Mouse (Mus musculus) myocyte (in vitro differentiated cells): ENCODE measurements around the gene Mif. TPM values are rescaled to one million over a fixed set of nuclear protein-coding genes. Genes with fewer than 3 reads are reported as not detected.
"Not testable (repeated sequence)": the region's sequence is repeated elsewhere in the genome, so short reads cannot be mapped to it uniquely, and the experiment has no call there.

Source experiments
- H3K27me3 ChIP-seq: one replicate; pipeline ENCODE4 v1.6.1; 2011; ENCODE audit not compliant: control insufficient read depth, insufficient read depth, insufficient read length
- H3K36me3 ChIP-seq: one replicate; pipeline ENCODE4 v1.6.1; 2011; ENCODE audit not compliant: control insufficient read depth, insufficient read depth
- H3K4me2 ChIP-seq: one replicate; pipeline ENCODE4 v1.6.1; 2011; ENCODE audit warnings: low read depth, control low read depth
- H3K4me3 ChIP-seq: one replicate; pipeline ENCODE4 v1.5.1; 2011; ENCODE audit warnings: mild to moderate bottlenecking, control low read depth, moderate library complexity
- H3K79me2 ChIP-seq: one replicate; pipeline ENCODE4 v1.6.1; 2011; ENCODE audit not compliant: control insufficient read depth, insufficient read depth
- H3ac ChIP-seq: one replicate; pipeline ENCODE4 v1.6.1; 2011; ENCODE audit not compliant: control insufficient read depth, insufficient read length
- CEBPB ChIP-seq: IDR thresholded peaks from 2 replicates; pipeline ENCODE4 v1.6.1; 2011; ENCODE audit warnings: mild to moderate bottlenecking, moderate library complexity; ENCODE audit not compliant: poor library complexity, insufficient read depth, severe bottlenecking
- E2F4 ChIP-seq: IDR thresholded peaks from one replicate; pipeline ENCODE4 v1.6.1; 2011; ENCODE audit warnings: mild to moderate bottlenecking, control low read depth, moderate library complexity; ENCODE audit not compliant: insufficient read depth
- MAX ChIP-seq: IDR thresholded peaks from one replicate; pipeline ENCODE4 v1.6.1; 2011; ENCODE audit warnings: low read depth, mild to moderate bottlenecking, control low read depth
- MYOD1 ChIP-seq, 3 experiments: IDR thresholded peaks; one replicate each; pipeline ENCODE4 v1.6.1; 2011; ENCODE audit warnings: control low read depth in 2 of 3, low read depth in 2 of 3, mild to moderate bottlenecking in 2 of 3, moderate library complexity in 1 of 3; ENCODE audit not compliant: insufficient read length in 2 of 3, control insufficient read depth in 1 of 3
- MYOG ChIP-seq, 3 experiments: IDR thresholded peaks; one replicate each; pipeline ENCODE4 v1.6.1; 2011; ENCODE audit warnings: control low read depth in 2 of 3, low read depth in 2 of 3, mild to moderate bottlenecking in 2 of 3; ENCODE audit not compliant: insufficient read length in 2 of 3, control insufficient read depth in 1 of 3, insufficient read depth in 1 of 3
- POLR2A ChIP-seq: IDR thresholded peaks from one replicate; pipeline ENCODE4 v1.6.1; 2011; ENCODE audit warnings: low read depth, mild to moderate bottlenecking, control low read depth, moderate library complexity; ENCODE audit not compliant: insufficient read length
- POLR2AphosphoS2 ChIP-seq: IDR thresholded peaks from one replicate; pipeline ENCODE4 v1.6.1; 2011; ENCODE audit warnings: low read depth, control low read depth; ENCODE audit not compliant: insufficient read length
- REST ChIP-seq: IDR thresholded peaks from one replicate; pipeline ENCODE4 v1.6.1; 2011; ENCODE audit warnings: mild to moderate bottlenecking, control low read depth, moderate library complexity; ENCODE audit not compliant: insufficient read depth, insufficient read length
- SRF ChIP-seq: IDR thresholded peaks from one replicate; pipeline ENCODE4 v1.6.1; 2011; ENCODE audit warnings: low read depth; ENCODE audit not compliant: control insufficient read depth, insufficient read length
- TCF12 ChIP-seq: IDR thresholded peaks from one replicate; pipeline ENCODE4 v1.6.1; 2011; ENCODE audit warnings: mild to moderate bottlenecking, control low read depth; ENCODE audit not compliant: poor library complexity, insufficient read depth, severe bottlenecking
- TCF3 ChIP-seq: IDR thresholded peaks from one replicate; pipeline ENCODE4 v1.6.1; 2011; ENCODE audit warnings: low read depth, control low read depth; ENCODE audit not compliant: insufficient read length
- USF1 ChIP-seq: IDR thresholded peaks from one replicate; pipeline ENCODE4 v1.6.1; 2011; ENCODE audit warnings: low read depth, mild to moderate bottlenecking, control low read depth, moderate library complexity
- polyA plus RNA-seq: library from polyadenylated mRNA; unstranded; fragments of >200 nt; fragmentation: generic; extraction: Trizol; gene quantifications from one replicate; pipeline ENCODE4 v1.2.1, GENCODE M21; 2012; ENCODE audit warnings: missing spikeins

The Mif gene
- polyA plus RNA-seq, 1 experiment: 3,517 TPM

DNA sequence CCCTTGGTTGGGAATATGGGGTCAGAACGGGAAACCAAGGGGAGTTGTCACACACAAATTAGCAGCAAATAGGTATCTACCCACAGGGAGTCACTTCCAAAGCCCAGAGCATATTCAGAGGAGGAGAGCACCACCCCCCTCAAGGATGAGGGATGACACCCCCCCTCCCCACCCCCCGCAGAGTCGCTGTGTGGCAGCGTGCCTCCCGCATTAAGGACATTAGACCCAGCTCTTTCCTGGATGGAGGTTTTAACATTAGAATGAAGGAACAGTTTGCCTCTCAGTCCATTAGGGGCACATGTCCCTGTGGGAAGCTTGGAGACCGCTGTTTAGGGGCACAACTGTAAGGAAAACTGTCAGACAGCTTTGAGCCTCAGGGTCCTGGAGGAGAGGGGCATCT, 9.0 kb downstream of the Mif start:
- no peak for TF ChIP-seq TCF3
- TF ChIP-seq MYOD1 (IDR thresholded peaks at IDR 0.05; ENCODE audit: control insufficient read depth in 1 of 3, insufficient read length in 2 of 3, low read depth in 2 of 3): no peak
- no peak for TF ChIP-seq POLR2AphosphoS2
- TF ChIP-seq CEBPB: no peak
- no peak for TF ChIP-seq E2F4
- no peak for TF ChIP-seq MAX
- no peak for TF ChIP-seq SRF
- TF ChIP-seq POLR2A: no peak
- no peak for TF ChIP-seq TCF12
- TF ChIP-seq MYOG (IDR thresholded peaks at IDR 0.05; ENCODE audit: control insufficient read depth in 1 of 3, insufficient read depth in 1 of 3, insufficient read length in 2 of 3, low read depth in 2 of 3): no peak
- no peak for TF ChIP-seq USF1
- TF ChIP-seq REST: no peak
- H3K4me2 ChIP-seq: no peak overlapping the region
- no peaks in the 10 kb centered on the region for H3K79me2 ChIP-seq
- no peaks in the 10 kb centered on the region for H3K36me3 ChIP-seq
- no peak overlapping the region for H3ac ChIP-seq
- no peak overlapping the region for H3K4me3 ChIP-seq
- no peaks in the 10 kb centered on the region for H3K27me3 ChIP-seq

DNA sequence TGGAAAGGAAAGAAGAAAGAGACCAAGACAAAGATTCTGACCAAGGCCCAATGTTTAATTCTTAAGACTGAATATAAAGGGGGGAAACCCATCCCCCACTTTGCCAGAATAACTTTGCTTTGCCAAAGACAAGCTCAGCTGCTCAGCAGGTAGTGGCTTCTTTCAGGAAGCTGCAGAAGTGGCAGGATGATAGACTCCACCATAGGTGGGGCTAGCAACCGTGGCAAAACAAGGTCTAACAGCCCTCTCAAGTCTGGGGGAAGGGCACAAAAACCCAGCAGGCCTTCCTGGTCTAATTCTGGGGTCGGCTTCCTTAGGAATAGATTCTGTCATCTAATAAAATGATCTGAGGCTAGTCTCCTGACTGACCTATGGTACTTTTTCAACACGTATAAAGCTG, 11.7 kb downstream of the Mif start:
- no peak overlapping the region for H3K4me3 ChIP-seq
- H3K79me2 ChIP-seq: no peaks in the 10 kb centered on the region
- H3K4me2 ChIP-seq: no peak overlapping the region
- H3K36me3 ChIP-seq: no peaks in the 10 kb centered on the region
- no peaks in the 10 kb centered on the region for H3K27me3 ChIP-seq
- no peak overlapping the region for H3ac ChIP-seq
- TF ChIP-seq POLR2A (no peak), TCF12 (no peak), MAX (no peak), MYOG (IDR thresholded peaks at IDR 0.05; ENCODE audit: control insufficient read depth in 1 of 3, insufficient read depth in 1 of 3, insufficient read length in 2 of 3, low read depth in 2 of 3) (no peak), REST (no peak), SRF (no peak), E2F4 (no peak), POLR2AphosphoS2 (no peak), TCF3 (no peak), CEBPB (no peak), USF1 (no peak), MYOD1 (IDR thresholded peaks at IDR 0.05; ENCODE audit: control insufficient read depth in 1 of 3, insufficient read length in 2 of 3, low read depth in 2 of 3) (no peak)

GRCm38 (mm10) chr10:75845306-75845930, 14.6 kb downstream of the Mif start:
- H3K4me3 ChIP-seq: no peak overlapping the region

GRCm38 (mm10) chr10:75844800-75845199, 15.2 kb downstream of the Mif start:
- Histone ChIP-seq H3K4me3 (no peak overlapping the region), H3ac (no peak overlapping the region), H3K4me2 (no peak overlapping the region), H3K27me3 (no peaks in the 10 kb centered on the region), H3K79me2 (no peaks in the 10 kb centered on the region), H3K36me3 (no peaks in the 10 kb centered on the region)
- TF ChIP-seq CEBPB: no peak
- TF ChIP-seq USF1: no peak
- TF ChIP-seq E2F4: no peak
- no peak for TF ChIP-seq REST
- TF ChIP-seq TCF3: no peak
- TF ChIP-seq SRF: no peak
- no peak for TF ChIP-seq POLR2A
- no peak for TF ChIP-seq POLR2AphosphoS2
- no peak for TF ChIP-seq TCF12
- no peak for TF ChIP-seq MYOG (IDR thresholded peaks at IDR 0.05; ENCODE audit: control insufficient read depth in 1 of 3, insufficient read depth in 1 of 3, insufficient read length in 2 of 3, low read depth in 2 of 3)
- no peak for TF ChIP-seq MAX
- TF ChIP-seq MYOD1 (IDR thresholded peaks at IDR 0.05; ENCODE audit: control insufficient read depth in 1 of 3, insufficient read length in 2 of 3, low read depth in 2 of 3): no peak

More at GRCm38 (mm10) chr10:75845306-75845930, 14.6 kb downstream of the Mif start:
- no peaks in the 10 kb centered on the region for H3K79me2 ChIP-seq
- H3K27me3 ChIP-seq: no peaks in the 10 kb centered on the region
- no peaks in the 10 kb centered on the region for H3K36me3 ChIP-seq
- no peak overlapping the region for H3K4me2 ChIP-seq
- TF ChIP-seq E2F4 (no peak), MAX (no peak), TCF12 (no peak), SRF (no peak), MYOD1 (IDR thresholded peaks at IDR 0.05; ENCODE audit: control insufficient read depth in 1 of 3, insufficient read length in 2 of 3, low read depth in 2 of 3) (no peak), USF1 (no peak), CEBPB (no peak), POLR2A (no peak), TCF3 (no peak), REST (no peak), MYOG (IDR thresholded peaks at IDR 0.05; ENCODE audit: control insufficient read depth in 1 of 3, insufficient read depth in 1 of 3, insufficient read length in 2 of 3, low read depth in 2 of 3) (no peak), POLR2AphosphoS2 (no peak)
- no peak overlapping the region for H3ac ChIP-seq

- not testable (repeated sequence) for H3K36me3 ChIP-seq, H3K4me3 ChIP-seq, H3K4me2 ChIP-seq, H3K79me2 ChIP-seq, H3ac ChIP-seq, H3K27me3 ChIP-seq
Measured at GRCm38 (mm10) chr10:75843898-75844297, 16.1 kb downstream of the Mif start.
